Mouse (Mus musculus) urinary bladder, adult 18-20 months (tissue): Measurements from ENCODE around the gene Vmn1r180.
"Not testable (repeated sequence)": the region's sequence is repeated elsewhere in the genome, so short reads cannot be mapped to it uniquely, and the experiment has no call there.

Source experiments
- DNase-seq, 2 experiments: peaks; one replicate each; pipeline ENCODE4 v3.0.0; 2022; ENCODE audit warnings: low spot score in 2 of 2, mixed read lengths in 2 of 2

The Vmn1r180 gene

DNA sequence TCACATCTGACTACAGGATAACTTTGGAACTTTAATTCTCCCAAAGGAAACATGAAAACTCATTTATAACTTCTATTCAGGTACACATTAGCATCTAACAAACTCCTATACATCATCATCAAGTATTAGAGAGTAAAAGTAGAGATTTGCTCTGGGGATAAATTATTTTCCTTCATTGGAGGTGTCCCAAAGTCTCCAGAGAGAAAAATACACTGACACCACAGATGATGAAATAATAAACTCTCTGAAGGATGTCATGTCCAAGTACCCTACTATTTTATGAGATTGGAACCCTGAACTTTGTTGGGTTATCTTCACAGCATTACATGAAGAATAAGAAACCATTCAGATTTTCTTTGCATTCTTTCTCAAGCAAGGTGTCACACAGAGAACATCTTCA lies at the start of gene Vmn1r180:
Gene Vmn1r180, plus strand, starts transcription at position 301 of the 400 bp plus-strand sequence.
- no peak for DNase-seq

DNA sequence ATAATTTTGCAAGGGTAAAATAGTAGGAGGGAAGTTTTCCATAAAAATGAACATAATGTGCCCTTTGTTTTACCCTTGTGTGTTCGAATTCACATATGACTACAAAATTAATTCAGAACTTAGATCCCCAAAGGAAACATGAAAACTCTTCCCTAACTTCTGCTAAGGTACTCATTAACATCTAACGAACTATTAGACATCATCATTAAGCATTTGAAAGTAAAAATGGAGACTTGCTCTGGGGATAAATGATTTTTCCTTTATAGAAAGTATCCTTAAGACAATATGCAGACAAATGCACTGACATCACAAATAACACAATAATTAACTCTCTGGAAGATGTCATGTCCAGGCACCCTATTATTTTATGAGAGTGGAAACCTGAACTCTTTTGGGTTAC lies 23.8 kb upstream of the Vmn1r180 start, which contains the start of gene Vmn1r179:
Gene Vmn1r179, plus strand, starts transcription at position 301 of the 400 bp plus-strand sequence.
- no peak for DNase-seq

GRCm38 (mm10) chr7:23968044-23968443 lies 17.6 kb downstream of the Vmn1r180 start:
- not testable (repeated sequence) for DNase-seq

DNA sequence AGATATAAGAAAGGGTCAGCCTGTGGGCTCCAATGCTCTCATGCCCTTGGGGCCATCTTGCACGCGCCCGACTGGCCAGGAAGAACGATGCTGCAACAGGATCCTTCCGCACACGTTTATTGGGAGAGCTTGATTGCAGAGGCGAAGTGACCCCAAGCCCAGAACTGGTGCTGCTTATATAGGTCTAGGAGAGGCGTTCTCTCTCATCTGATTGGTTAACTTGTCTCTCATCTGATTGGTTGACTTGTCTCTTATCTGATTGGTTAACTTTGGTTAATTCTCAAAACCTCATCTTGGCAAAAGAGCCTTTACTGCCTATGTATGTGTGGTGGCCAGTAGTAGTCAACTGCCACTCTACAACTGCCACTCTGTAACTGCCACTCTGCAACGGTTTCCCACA lies 23.9 kb downstream of the Vmn1r180 start, which contains the start of gene Vmn1r181:
Gene Vmn1r181, plus strand, starts transcription at position 301 of the 400 bp plus-strand sequence.
- not testable (repeated sequence) for DNase-seq

- DNase-seq = no peak
Observed at GRCm38 (mm10) chr7:24001391-24001790, 51.0 kb downstream of the Vmn1r180 start, which contains the start of gene V1rd19. Gene V1rd19, plus strand, starts transcription at chr7:24001691.
